Mouse (Mus musculus): Measurements from ENCODE around the gene Eif4a3. TPM values are rescaled to one million over a fixed set of nuclear protein-coding genes. Genes with fewer than 3 reads are reported as not detected.

Eif4a3 gene
- total and polyA plus RNA-seq, 3 experiments: 188 to 244 (median 241) TPM

GRCm38 (mm10) chr11:119338271-119339059 lies 38.6 kb upstream of the Eif4a3 start:
- ATAC-seq (ENCODE audit: extremely low read depth, insufficient number of reproducible peaks, low FRiP score, poor library complexity, severe bottlenecking) (no peak), DNase-seq (ENCODE audit: low spot score) (no peak)
- no peaks in the 10 kb centered on the region for H3K9me3 ChIP-seq (replicated peaks)
- H3K4me3 ChIP-seq (ENCODE audit: low read depth, low read length): no peak overlapping the region
- peaks cover 32% of the 10 kb centered on the region for H3K27me3 ChIP-seq (ENCODE audit: insufficient read depth, low read length)
- H3K4me1 ChIP-seq (ENCODE audit: insufficient read depth, low read depth, low read length): peaks cover 5% of the 10 kb centered on the region; the same call in 1 of the 2 replicates
- no peaks in the 10 kb centered on the region for H3K36me3 ChIP-seq (replicated peaks)
- TF ChIP-seq GATA2 (IDR thresholded peaks at IDR 0.05; ENCODE audit: borderline replicate concordance, low read depth, low read length): no peak
- TF ChIP-seq GATA1 (IDR thresholded peaks at IDR 0.05; ENCODE audit: borderline replicate concordance, low read length): no peak
- no peak for TF ChIP-seq CTCF (IDR thresholded peaks at IDR 0.05; ENCODE audit: low read depth, low read length)
- no peak for TF ChIP-seq POLR2AphosphoS5 (IDR thresholded peaks at IDR 0.05; ENCODE audit: insufficient replicate concordance, low read depth, low read length)
- no peak for TF ChIP-seq TAL1 (conservative IDR thresholded peaks at IDR 0.05; ENCODE audit: low read depth, low read length)

- H3K4me3 ChIP-seq (ENCODE audit: low read depth, low read length): no peak overlapping the region
- TF ChIP-seq GATA1 (IDR thresholded peaks at IDR 0.05; ENCODE audit: borderline replicate concordance, low read length): no peak
- TF ChIP-seq GATA2 (IDR thresholded peaks at IDR 0.05; ENCODE audit: borderline replicate concordance, low read depth, low read length): no peak
- TF ChIP-seq CTCF (IDR thresholded peaks at IDR 0.05; ENCODE audit: low read depth, low read length): no peak
- TF ChIP-seq POLR2AphosphoS5 (IDR thresholded peaks at IDR 0.05; ENCODE audit: insufficient replicate concordance, low read depth, low read length): no peak
- no peak for TF ChIP-seq TAL1 (conservative IDR thresholded peaks at IDR 0.05; ENCODE audit: low read depth, low read length)
- DNase-seq (ENCODE audit: low spot score) (no peak), ATAC-seq (ENCODE audit: extremely low read depth, insufficient number of reproducible peaks, low FRiP score, poor library complexity, severe bottlenecking) (no peak)
- H3K4me1 ChIP-seq (ENCODE audit: insufficient read depth, low read depth, low read length): no peaks in the 10 kb centered on the region
- H3K27me3 ChIP-seq (ENCODE audit: insufficient read depth, low read length): peaks cover 57% of the 10 kb centered on the region
- no peaks in the 10 kb centered on the region for H3K9me3 ChIP-seq (replicated peaks)
- no peaks in the 10 kb centered on the region for H3K36me3 ChIP-seq (replicated peaks)
Measured at GRCm38 (mm10) chr11:119331970-119332369, 32.1 kb upstream of the Eif4a3 start.

- no peak for DNase-seq (ENCODE audit: low spot score)
- no peaks in the 10 kb centered on the region for H3K4me1 ChIP-seq (ENCODE audit: insufficient read depth, low read depth, low read length)
- H3K36me3 ChIP-seq (replicated peaks): no peaks in the 10 kb centered on the region
- H3K27me3 ChIP-seq (ENCODE audit: insufficient read depth, low read length): peaks cover 54% of the 10 kb centered on the region
- ATAC-seq (ENCODE audit: extremely low read depth, insufficient number of reproducible peaks, low FRiP score, poor library complexity, severe bottlenecking): no peak
- no peak for TF ChIP-seq GATA2 (IDR thresholded peaks at IDR 0.05; ENCODE audit: borderline replicate concordance, low read depth, low read length)
- no peak for TF ChIP-seq GATA1 (IDR thresholded peaks at IDR 0.05; ENCODE audit: borderline replicate concordance, low read length)
- no peak for TF ChIP-seq POLR2AphosphoS5 (IDR thresholded peaks at IDR 0.05; ENCODE audit: insufficient replicate concordance, low read depth, low read length)
- TF ChIP-seq TAL1 (conservative IDR thresholded peaks at IDR 0.05; ENCODE audit: low read depth, low read length): no peak
- TF ChIP-seq CTCF (IDR thresholded peaks at IDR 0.05; ENCODE audit: low read depth, low read length): no peak
- H3K9me3 ChIP-seq (replicated peaks): peaks cover 1% of the 10 kb centered on the region; the same call in 1 of the 2 replicates
- H3K4me3 ChIP-seq (ENCODE audit: low read depth, low read length): no peak overlapping the region
Measured at GRCm38 (mm10) chr11:119330592-119330991, 30.7 kb upstream of the Eif4a3 start.

- Histone ChIP-seq H3K36me3 (replicated peaks) (no peaks in the 10 kb centered on the region), H3K4me3 (ENCODE audit: low read depth, low read length) (no peak overlapping the region), H3K27me3 (ENCODE audit: insufficient read depth, low read length) (peaks cover 35% of the 10 kb centered on the region), H3K4me1 (ENCODE audit: insufficient read depth, low read depth, low read length) (no peaks in the 10 kb centered on the region), H3K9me3 (replicated peaks) (peaks cover 8% of the 10 kb centered on the region)
- DNase-seq (ENCODE audit: low spot score): no peak
- ATAC-seq (ENCODE audit: extremely low read depth, insufficient number of reproducible peaks, low FRiP score, poor library complexity, severe bottlenecking): no peak
- no peak for TF ChIP-seq GATA2 (IDR thresholded peaks at IDR 0.05; ENCODE audit: borderline replicate concordance, low read depth, low read length)
- no peak for TF ChIP-seq TAL1 (conservative IDR thresholded peaks at IDR 0.05; ENCODE audit: low read depth, low read length)
- no peak for TF ChIP-seq POLR2AphosphoS5 (IDR thresholded peaks at IDR 0.05; ENCODE audit: insufficient replicate concordance, low read depth, low read length)
- TF ChIP-seq GATA1 (IDR thresholded peaks at IDR 0.05; ENCODE audit: borderline replicate concordance, low read length): no peak
- TF ChIP-seq CTCF (IDR thresholded peaks at IDR 0.05; ENCODE audit: low read depth, low read length): no peak
Measured at GRCm38 (mm10) chr11:119325068-119325467, 25.2 kb upstream of the Eif4a3 start.

- ATAC-seq (ENCODE audit: extremely low read depth, insufficient number of reproducible peaks, low FRiP score, poor library complexity, severe bottlenecking): no peak
- Histone ChIP-seq H3K36me3 (replicated peaks) (no peaks in the 10 kb centered on the region), H3K9me3 (replicated peaks) (peaks cover 8% of the 10 kb centered on the region), H3K4me1 (ENCODE audit: insufficient read depth, low read depth, low read length) (no peaks in the 10 kb centered on the region), H3K27me3 (ENCODE audit: insufficient read depth, low read length) (peaks cover 44% of the 10 kb centered on the region), H3K4me3 (ENCODE audit: low read depth, low read length) (no peak overlapping the region)
- DNase-seq (ENCODE audit: low spot score): no peak
- TF ChIP-seq CTCF (IDR thresholded peaks at IDR 0.05; ENCODE audit: low read depth, low read length): no peak
- no peak for TF ChIP-seq TAL1 (conservative IDR thresholded peaks at IDR 0.05; ENCODE audit: low read depth, low read length)
- no peak for TF ChIP-seq GATA1 (IDR thresholded peaks at IDR 0.05; ENCODE audit: borderline replicate concordance, low read length)
- TF ChIP-seq GATA2 (IDR thresholded peaks at IDR 0.05; ENCODE audit: borderline replicate concordance, low read depth, low read length): no peak
- no peak for TF ChIP-seq POLR2AphosphoS5 (IDR thresholded peaks at IDR 0.05; ENCODE audit: insufficient replicate concordance, low read depth, low read length)
Measured at GRCm38 (mm10) chr11:119322521-119322920, 22.6 kb upstream of the Eif4a3 start.

- Histone ChIP-seq H3K9me3 (replicated peaks) (no peaks in the 10 kb centered on the region), H3K27me3 (ENCODE audit: insufficient read depth, low read length) (peaks cover 39% of the 10 kb centered on the region), H3K36me3 (replicated peaks) (no peaks in the 10 kb centered on the region), H3K4me3 (ENCODE audit: low read depth, low read length) (no peak overlapping the region), H3K4me1 (ENCODE audit: insufficient read depth, low read depth, low read length) (no peaks in the 10 kb centered on the region)
- ATAC-seq (ENCODE audit: extremely low read depth, insufficient number of reproducible peaks, low FRiP score, poor library complexity, severe bottlenecking): no peak
- DNase-seq (ENCODE audit: low spot score): no peak
- no peak for TF ChIP-seq TAL1 (conservative IDR thresholded peaks at IDR 0.05; ENCODE audit: low read depth, low read length)
- TF ChIP-seq CTCF (IDR thresholded peaks at IDR 0.05; ENCODE audit: low read depth, low read length): no peak
- TF ChIP-seq GATA2 (IDR thresholded peaks at IDR 0.05; ENCODE audit: borderline replicate concordance, low read depth, low read length): no peak
- no peak for TF ChIP-seq GATA1 (IDR thresholded peaks at IDR 0.05; ENCODE audit: borderline replicate concordance, low read length)
Measured at GRCm38 (mm10) chr11:119316720-119317119, 16.8 kb upstream of the Eif4a3 start.
